Mouse (Mus musculus) limb, embryonic 12.5 days (tissue): ENCODE results near the gene Cxcl15. TPM values are rescaled to one million over a fixed set of nuclear protein-coding genes. Genes with fewer than 3 reads are reported as not detected.
"Not testable (repeated sequence)": the region's sequence is repeated elsewhere in the genome, so short reads cannot be mapped to it uniquely, and the experiment has no call there.

Experiments used
- ATAC-seq: fragments of 200-750 bp; cut with Nextera tagmentation; 2 replicates; pipeline ENCODE4 v1.8.0; 2017; ENCODE audit warnings: low read depth, moderate TSS enrichment; ENCODE audit not compliant: insufficient number of reproducible peaks, insufficient read depth, low FRiP score, low TSS enrichment
- H3K27ac ChIP-seq: fragments of 300-500 bp; sonication (generic); 2 replicates; pipeline ENCODE4 v1.5.1; 2016; ENCODE audit warnings: mild to moderate bottlenecking, moderate library complexity
- H3K27me3 ChIP-seq: fragments of 300-500 bp; sonication (generic); 2 replicates; pipeline ENCODE4 v1.6.1; 2016; ENCODE audit warnings: mild to moderate bottlenecking, moderate library complexity
- H3K36me3 ChIP-seq: fragments of 300-500 bp; sonication (generic); 2 replicates; pipeline ENCODE4 v1.6.1; 2016; ENCODE audit warnings: mild to moderate bottlenecking, moderate library complexity
- H3K4me1 ChIP-seq: fragments of 300-500 bp; sonication (generic); replicated peaks from 2 replicates; pipeline ENCODE4 v1.6.1; 2016
- H3K4me2 ChIP-seq: fragments of 300-500 bp; sonication (generic); 2 replicates; pipeline ENCODE4 v1.6.1; 2016; ENCODE audit warnings: mild to moderate bottlenecking, moderate library complexity
- H3K4me3 ChIP-seq: fragments of 300-500 bp; sonication (generic); replicated peaks from 2 replicates; pipeline ENCODE4 v1.5.1; 2016; ENCODE audit warnings: mild to moderate bottlenecking
- H3K9ac ChIP-seq: fragments of 300-500 bp; sonication (generic); replicated peaks from 2 replicates; pipeline ENCODE4 v1.6.1; 2016; ENCODE audit warnings: mild to moderate bottlenecking, moderate library complexity
- H3K9me3 ChIP-seq: fragments of 300-500 bp; sonication (generic); 2 replicates; pipeline ENCODE4 v1.6.1; 2016; ENCODE audit warnings: mild to moderate bottlenecking, moderate library complexity
- WGBS: fragments of 180-500 bp; shearing (Covaris S2); methylation state at CpG from one replicate; pipeline ENCODE4 v1.1.7; 2016; 5-methylcytosine and 5-hydroxymethylcytosine counted together
- polyA plus RNA-seq: library from polyadenylated mRNA; unstranded; fragments of >200 nt; fragmentation: Nextera tagmentation; extraction: Ambion mirVana; gene quantifications from 2 replicates; pipeline ENCODE4 v1.2.1, GENCODE M21; 2016

Cxcl15 gene
- polyA plus RNA-seq, 1 experiment from 2014 or later = not detected

GRCm38 (mm10) chr5:90795392-90795791, 1.1 kb downstream of the Cxcl15 start:
- H3K36me3 ChIP-seq, H3K4me1 ChIP-seq, H3K27me3 ChIP-seq, H3K9me3 ChIP-seq, H3K4me3 ChIP-seq, H3K27ac ChIP-seq, ATAC-seq, H3K4me2 ChIP-seq, H3K9ac ChIP-seq: not testable (repeated sequence)
- WGBS = 89% methylated on average over 2 of the region's 2 CpGs

GRCm38 (mm10) chr5:90804574-90804973, 10.2 kb downstream of the Cxcl15 start:
- no peak for ATAC-seq
- H3K4me2 ChIP-seq = no peak overlapping the region
- H3K9ac ChIP-seq = no peak overlapping the region
- H3K27ac ChIP-seq = no peak overlapping the region
- no peaks in the 10 kb centered on the region for H3K36me3 ChIP-seq
- no peak overlapping the region for H3K4me3 ChIP-seq
- H3K9me3 ChIP-seq = no peaks in the 10 kb centered on the region
- no peaks in the 10 kb centered on the region for H3K27me3 ChIP-seq
- no peaks in the 10 kb centered on the region for H3K4me1 ChIP-seq

- H3K9ac ChIP-seq = no peak overlapping the region
Observed at GRCm38 (mm10) chr5:90806050-90806449, 11.7 kb downstream of the Cxcl15 start.

GRCm38 (mm10) chr5:90807176-90807950, 13.0 kb downstream of the Cxcl15 start:
- 86% methylated on average over 3 of the region's 3 CpGs for WGBS
- no peaks in the 10 kb centered on the region for H3K9me3 ChIP-seq

More at GRCm38 (mm10) chr5:90806050-90806449, 11.7 kb downstream of the Cxcl15 start:
- Histone ChIP-seq H3K4me3 (no peak overlapping the region), H3K27ac (no peak overlapping the region), H3K4me2 (no peak overlapping the region), H3K4me1 (no peaks in the 10 kb centered on the region), H3K9me3 (no peaks in the 10 kb centered on the region), H3K27me3 (no peaks in the 10 kb centered on the region), H3K36me3 (no peaks in the 10 kb centered on the region)
- ATAC-seq = no peak

GRCm38 (mm10) chr5:90819756-90820155, 25.4 kb downstream of the Cxcl15 start:
- H3K4me3 ChIP-seq = no peak overlapping the region
- no peak overlapping the region for H3K4me2 ChIP-seq
- no peak for ATAC-seq
- H3K27ac ChIP-seq = no peak overlapping the region
- H3K9me3 ChIP-seq = no peaks in the 10 kb centered on the region
- H3K36me3 ChIP-seq = no peaks in the 10 kb centered on the region
- H3K4me1 ChIP-seq = no peaks in the 10 kb centered on the region
- H3K27me3 ChIP-seq = no peaks in the 10 kb centered on the region
- no peak overlapping the region for H3K9ac ChIP-seq

More at GRCm38 (mm10) chr5:90807176-90807950, 13.0 kb downstream of the Cxcl15 start:
- Histone ChIP-seq H3K27me3 (no peaks in the 10 kb centered on the region), H3K36me3 (no peaks in the 10 kb centered on the region), H3K4me1 (no peaks in the 10 kb centered on the region), H3K4me3 (no peak overlapping the region), H3K4me2 (no peak overlapping the region), H3K27ac (no peak overlapping the region), H3K9ac (no peak overlapping the region)
- ATAC-seq = no peak

GRCm38 (mm10) chr5:90832145-90832767, 37.9 kb downstream of the Cxcl15 start:
- Histone ChIP-seq H3K4me3 (no peak overlapping the region), H3K4me1 (no peaks in the 10 kb centered on the region), H3K36me3 (no peaks in the 10 kb centered on the region), H3K4me2 (no peak overlapping the region), H3K27me3 (no peaks in the 10 kb centered on the region), H3K9me3 (no peaks in the 10 kb centered on the region), H3K9ac (no peak overlapping the region), H3K27ac (peak overlapping the region; percentile 51; the same call in 1 of the 2 replicates)
- 74% methylated on average over 11 of the region's 11 CpGs for WGBS
- no peak for ATAC-seq

GRCm38 (mm10) chr5:90832768-90833388, 38.5 kb downstream of the Cxcl15 start:
- H3K9ac ChIP-seq = no peak overlapping the region
- no peaks in the 10 kb centered on the region for H3K36me3 ChIP-seq
- no peak overlapping the region for H3K4me2 ChIP-seq
- no peaks in the 10 kb centered on the region for H3K9me3 ChIP-seq
- H3K4me3 ChIP-seq = no peak overlapping the region
- H3K27ac ChIP-seq = no peak overlapping the region
- ATAC-seq = no peak
- no peaks in the 10 kb centered on the region for H3K4me1 ChIP-seq
- 86% methylated on average over 8 of the region's 8 CpGs for WGBS
- no peaks in the 10 kb centered on the region for H3K27me3 ChIP-seq

GRCm38 (mm10) chr5:90834436-90834835, 40.1 kb downstream of the Cxcl15 start:
- no peak for ATAC-seq
- H3K4me2 ChIP-seq = no peak overlapping the region
- no peaks in the 10 kb centered on the region for H3K27me3 ChIP-seq
- no peak overlapping the region for H3K9ac ChIP-seq
- H3K27ac ChIP-seq = no peak overlapping the region
- no peaks in the 10 kb centered on the region for H3K9me3 ChIP-seq
- no peak overlapping the region for H3K4me3 ChIP-seq
- H3K36me3 ChIP-seq = no peaks in the 10 kb centered on the region
- 77% methylated on average over 4 of the region's 4 CpGs for WGBS
- H3K4me1 ChIP-seq = no peaks in the 10 kb centered on the region

GRCm38 (mm10) chr5:90838582-90838981, 44.2 kb downstream of the Cxcl15 start:
- Histone ChIP-seq H3K4me3 (no peak overlapping the region), H3K4me2 (no peak overlapping the region), H3K27me3 (no peaks in the 10 kb centered on the region), H3K36me3 (no peaks in the 10 kb centered on the region), H3K27ac (no peak overlapping the region), H3K9ac (no peak overlapping the region), H3K9me3 (no peaks in the 10 kb centered on the region), H3K4me1 (no peaks in the 10 kb centered on the region)
- ATAC-seq = no peak
- 72% methylated on average over 5 of the region's 5 CpGs for WGBS

GRCm38 (mm10) chr5:90840902-90841869, 46.9 kb downstream of the Cxcl15 start:
- H3K9me3 ChIP-seq = no peaks in the 10 kb centered on the region
- no peaks in the 10 kb centered on the region for H3K4me1 ChIP-seq
- H3K4me2 ChIP-seq = no peak overlapping the region
- WGBS = 75% methylated on average over 7 of the region's 7 CpGs
- no peak overlapping the region for H3K4me3 ChIP-seq
- H3K9ac ChIP-seq = no peak overlapping the region
- H3K27ac ChIP-seq = no peak overlapping the region
- no peak for ATAC-seq
- H3K27me3 ChIP-seq = no peaks in the 10 kb centered on the region
- no peaks in the 10 kb centered on the region for H3K36me3 ChIP-seq

GRCm38 (mm10) chr5:90843891-90844290, 49.6 kb downstream of the Cxcl15 start:
- Histone ChIP-seq H3K9ac (no peak overlapping the region), H3K4me1 (no peaks in the 10 kb centered on the region), H3K36me3 (no peaks in the 10 kb centered on the region), H3K9me3 (no peaks in the 10 kb centered on the region), H3K27ac (no peak overlapping the region), H3K27me3 (no peaks in the 10 kb centered on the region), H3K4me3 (no peak overlapping the region), H3K4me2 (no peak overlapping the region)
- WGBS = 85% methylated on average over 3 of the region's 3 CpGs
- no peak for ATAC-seq
